ENCODE assay signal across 11 mouse cellular contexts in the genomic region with DNA sequence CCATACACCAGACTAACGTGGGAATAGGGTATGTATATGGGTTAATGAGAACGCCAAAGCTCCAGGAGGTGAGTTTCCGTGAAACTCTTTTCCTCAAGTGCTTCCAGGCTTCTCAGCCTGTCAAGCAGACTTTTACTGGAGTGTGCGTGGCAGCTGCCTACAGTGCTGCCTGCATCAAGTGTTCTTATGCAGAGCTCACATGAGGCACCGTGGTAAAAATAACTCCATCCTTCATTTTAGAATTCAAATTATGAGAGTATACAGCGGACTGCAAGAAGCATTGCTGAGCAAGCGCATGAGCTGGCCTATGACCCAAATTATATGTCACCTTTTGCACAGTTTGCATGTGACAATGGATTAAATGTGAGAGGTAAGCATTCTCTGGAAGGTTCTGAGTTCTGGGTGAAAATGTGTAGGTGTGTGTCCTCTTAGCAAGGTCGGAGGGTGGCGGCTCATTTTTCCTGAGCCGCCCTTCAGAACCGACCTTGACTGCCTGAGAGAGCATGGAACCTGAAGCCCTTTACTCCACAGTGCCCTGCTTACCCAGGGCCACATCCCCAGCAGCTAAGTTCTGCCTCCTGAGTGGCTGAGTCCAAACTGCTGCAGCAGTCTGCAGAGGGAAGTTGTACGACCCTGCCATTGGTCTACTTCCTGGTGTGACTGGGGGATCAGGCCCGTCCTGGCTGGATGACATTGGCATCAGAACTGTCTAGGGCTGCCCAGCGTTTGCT. TPM values are rescaled to one million over a fixed set of nuclear protein-coding genes. Genes with fewer than 3 reads are reported as not detected.
DNase-seq lines count a peak whose midpoint lies in the region; ATAC-seq and TF ChIP-seq lines count a peak whose summit lies in the region.
"Had no signal": no experiment of that assay in that cellular context is flagged by ENCODE, and none has a peak within 500 bp of the region (broad histone marks: within the 10 kb centered on the region; RNA-seq: fewer than 3 reads in every experiment).

No protein-coding gene starts in this region.

- H3K9me3 ChIP-seq in intestine, postnatal 0 days (ENCODE audit: control insufficient read depth): no peaks in the 10 kb centered on the region

- H3K27ac ChIP-seq in kidney, adult 2 months (ENCODE audit: insufficient read depth, low read depth, low read length): peak overlapping the region; percentile 85
- H3K27ac ChIP-seq in cortical plate, adult 2 months (ENCODE audit: insufficient read depth, low read length): peak overlapping the region; percentile 43
- H3K27ac ChIP-seq in intestine, postnatal 0 days (ENCODE audit: low read depth, low read length): peak overlapping the region; percentile 8; the same call in 1 of the 2 replicates

- no peak for TF ChIP-seq POLR2A in kidney, adult 2 months (IDR thresholded peaks at IDR 0.05; ENCODE audit: low read depth, low read length)
- no peak for TF ChIP-seq POLR2A in cortical plate, adult 2 months (IDR thresholded peaks at IDR 0.05; ENCODE audit: extremely low read depth, insufficient read depth, low read length)

- no peak for TF ChIP-seq CTCF in kidney, adult 2 months (conservative IDR thresholded peaks at IDR 0.05; ENCODE audit: insufficient read depth, insufficient read length, low read depth, low read length)
- no peak for TF ChIP-seq CTCF in cortical plate, adult 2 months (IDR thresholded peaks at IDR 0.05; ENCODE audit: extremely low read depth, insufficient read depth, low read length)
- TF ChIP-seq CTCF in intestine, postnatal 0 days (IDR thresholded peaks at IDR 0.05; ENCODE audit: low read depth): no peak

- peaks cover 24% of the 10 kb centered on the region for H3K4me1 ChIP-seq in kidney, adult 2 months (ENCODE audit: control insufficient read depth, insufficient read depth, low read length)
- H3K4me1 ChIP-seq in cortical plate, adult 2 months (ENCODE audit: control insufficient read depth, insufficient read depth, low read length): peaks cover 3% of the 10 kb centered on the region
- H3K4me1 ChIP-seq in intestine, postnatal 0 days (replicated peaks; ENCODE audit: control insufficient read depth, insufficient read depth, low read length): no peaks in the 10 kb centered on the region

- DNase-seq in kidney, adult 2 months: peak; percentile 57
- no peak for DNase-seq in kidney, adult 9 months
- DNase-seq in R1 (ENCODE audit: low read depth, low spot score): peak; percentile 71
- no peak for DNase-seq in urinary bladder, postnatal 10 days (ENCODE audit: low spot score)
- no peak for DNase-seq in Muller cell, postnatal 12 days (ENCODE audit: inconsistent ontology term)
- no peak for DNase-seq in right cerebral cortex, postnatal 25 days
- DNase-seq: cerebellum, postnatal 14 days; right cerebral cortex, postnatal 14 days had no signal

- no peak overlapping the region for H3K9ac ChIP-seq in intestine, postnatal 0 days (ENCODE audit: low read depth, low read length)

- no peaks in the 10 kb centered on the region for H3K36me3 ChIP-seq in kidney, adult 2 months (ENCODE audit: control insufficient read depth, insufficient read depth, low read length)
- H3K36me3 ChIP-seq in intestine, postnatal 0 days (ENCODE audit: control insufficient read depth, insufficient read depth): peaks cover 60% of the 10 kb centered on the region

- no peaks in the 10 kb centered on the region for H3K27me3 ChIP-seq in kidney, adult 2 months (replicated peaks; ENCODE audit: control insufficient read depth, insufficient read depth, low read length)
- H3K27me3 ChIP-seq in intestine, postnatal 0 days (replicated peaks; ENCODE audit: control insufficient read depth, insufficient read depth, low read length): no peaks in the 10 kb centered on the region

- H3K4me3 ChIP-seq in kidney, adult 2 months (ENCODE audit: insufficient read depth, low read depth, low read length): no peak overlapping the region
- H3K4me3 ChIP-seq in cortical plate, adult 2 months (ENCODE audit: insufficient read depth, low read length): no peak overlapping the region
- no peak overlapping the region for H3K4me3 ChIP-seq in intestine, postnatal 0 days (ENCODE audit: low read depth, low read length)

- no peak overlapping the region for H3K4me2 ChIP-seq in intestine, postnatal 0 days (replicated peaks; ENCODE audit: low read depth)

- 47% methylated on average over 14 of the region's 14 CpGs for WGBS in kidney, adult 2 months
- WGBS in intestine, postnatal 0 days: 73% methylated on average over 14 of the region's 14 CpGs

- no peak for ATAC-seq in intestine, postnatal 0 days
- ATAC-seq: forebrain, embryonic 14.5 days had no signal

RNA-seq across cellular contexts. Expression of gene Rad9b, which starts 34.4 kb away (rescaled TPM):
- polyA plus RNA-seq in kidney, adult 2 months (2012; rRNA removed): 4.2 and 4.5 TPM in 2 replicates
- polyA plus RNA-seq in cortical plate, adult 2 months (2012; rRNA removed): 9.5 and 10.4 TPM in 2 replicates
- polyA plus RNA-seq in intestine, postnatal 0 days (2015; fragmentation: Nextera tagmentation; extraction: Ambion mirVana): 4.6 and 4.9 TPM in 2 replicates

RNA-seq across cellular contexts. Expression of gene Vps29, which starts 34.5 kb away (rescaled TPM):
- polyA plus RNA-seq in kidney, adult 2 months (2012; rRNA removed): 111 and 133 TPM in 2 replicates
- polyA plus RNA-seq in cortical plate, adult 2 months (2012; rRNA removed): 183 and 191 TPM in 2 replicates
- 333 and 338 TPM in 2 replicates for polyA plus RNA-seq in intestine, postnatal 0 days (2015; fragmentation: Nextera tagmentation; extraction: Ambion mirVana)

RNA-seq across cellular contexts. Expression of gene Pptc7, which starts 35.5 kb away (rescaled TPM):
- polyA plus RNA-seq in kidney, adult 2 months (2012; rRNA removed): 28.8 and 31.7 TPM in 2 replicates
- 25.0 and 27.9 TPM in 2 replicates for polyA plus RNA-seq in cortical plate, adult 2 months (2012; rRNA removed)
- polyA plus RNA-seq in intestine, postnatal 0 days (2015; fragmentation: Nextera tagmentation; extraction: Ambion mirVana): 13.0 and 13.6 TPM in 2 replicates

RNA-seq across cellular contexts. Expression of gene Gpn3, which starts 52.0 kb away (rescaled TPM):
- polyA plus RNA-seq in kidney, adult 2 months (2012; rRNA removed): 28.2 and 28.8 TPM in 2 replicates
- 28.4 and 30.4 TPM in 2 replicates for polyA plus RNA-seq in cortical plate, adult 2 months (2012; rRNA removed)
- 34.1 and 37.3 TPM in 2 replicates for polyA plus RNA-seq in intestine, postnatal 0 days (2015; fragmentation: Nextera tagmentation; extraction: Ambion mirVana)

RNA-seq across cellular contexts. Expression of gene Fam216a, which starts 52.5 kb away (rescaled TPM):
- polyA plus RNA-seq in kidney, adult 2 months (2012; rRNA removed): 20.7 and 20.8 TPM in 2 replicates
- 96.0 and 98.2 TPM in 2 replicates for polyA plus RNA-seq in cortical plate, adult 2 months (2012; rRNA removed)
- 15.1 and 15.9 TPM in 2 replicates for polyA plus RNA-seq in intestine, postnatal 0 days (2015; fragmentation: Nextera tagmentation; extraction: Ambion mirVana)

Comparison
In these comparisons a context has a peak if more than half of its experiments do, and no peak if none do; other contexts are left out.
1. DNase-seq: peak in kidney, adult 2 months (single experiment) and R1 (single experiment); none in kidney, adult 9 months (single experiment), urinary bladder, postnatal 10 days (single experiment), Muller cell, postnatal 12 days (single experiment) and right cerebral cortex, postnatal 25 days (single experiment).
2. H3K27ac ChIP-seq: peak in every context shown above with its lines; median percentile 85 in kidney, adult 2 months; 43 in cortical plate, adult 2 months; 8 in intestine, postnatal 0 days.